Mouse (Mus musculus): ENCODE measurements around the gene Mdm4.

DNA sequence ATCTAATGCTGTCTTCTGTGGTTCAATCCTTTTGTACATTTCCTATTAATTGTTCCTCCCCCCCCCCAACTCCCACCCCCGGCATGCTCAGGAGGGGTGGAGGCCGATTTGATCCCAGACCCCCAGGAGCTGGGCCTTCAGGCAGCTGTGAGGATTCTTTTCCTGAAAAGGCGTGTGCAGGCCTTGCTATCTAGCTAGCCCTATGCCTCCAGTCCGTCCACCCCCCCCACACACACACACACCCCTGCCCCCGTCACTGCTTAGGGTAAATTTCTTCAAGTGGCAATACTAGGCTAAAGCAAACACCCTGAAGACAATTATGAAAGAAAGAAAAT is 2.6 kb upstream of the Mdm4 start:
- TF ChIP-seq POLR2A (IDR thresholded peaks at IDR 0.05; ENCODE audit: insufficient read depth, low read length): no peak
- TF ChIP-seq EP300 (IDR thresholded peaks at IDR 0.05; ENCODE audit: insufficient read depth, low read depth, low read length): no peak
